Mouse (Mus musculus): ENCODE data around the gene Nrip1. TPM values are rescaled to one million over a fixed set of nuclear protein-coding genes. Genes with fewer than 3 reads are reported as not detected.
"Not testable (repeated sequence)": the region's sequence is repeated elsewhere in the genome, so short reads cannot be mapped to it uniquely, and the experiment has no call there.

Gene Nrip1
- 10 to 100 TPM; 23.4 to 27.3 TPM for total RNA-seq (2021)

DNA sequence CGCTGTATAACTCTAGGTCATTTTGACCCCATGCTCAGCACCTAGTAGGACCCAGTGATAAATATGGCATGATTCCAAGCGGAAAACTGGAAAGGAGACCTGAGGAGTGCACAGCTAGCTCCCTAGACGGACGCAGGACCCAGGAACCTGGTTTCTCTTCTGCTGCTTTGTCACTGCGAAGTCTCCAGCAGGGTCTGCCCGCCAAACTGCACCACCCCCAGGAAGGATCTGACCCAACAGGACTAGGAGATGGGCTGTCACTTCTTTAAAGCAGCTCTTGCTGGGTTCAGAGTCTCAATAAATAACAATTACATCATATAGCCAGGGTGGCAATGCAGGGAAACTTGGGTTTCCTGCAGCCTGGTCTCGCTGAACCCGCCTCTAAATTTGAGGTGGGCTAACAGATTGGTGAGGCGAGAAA is at the start of gene Nrip1:
Gene Nrip1, minus strand, starts transcription at position 157 of the 421 bp plus-strand sequence.
- DNase-seq (ENCODE audit: low spot score): peak; percentile 44
- intact Hi-C loops (cut with DNase I): loop anchor here (5.0 to 10.0 kb wide), 8 partner anchors 59 to 641 kb away; partner anchors contain the start of genes Hspa13 and Usp25

DNA sequence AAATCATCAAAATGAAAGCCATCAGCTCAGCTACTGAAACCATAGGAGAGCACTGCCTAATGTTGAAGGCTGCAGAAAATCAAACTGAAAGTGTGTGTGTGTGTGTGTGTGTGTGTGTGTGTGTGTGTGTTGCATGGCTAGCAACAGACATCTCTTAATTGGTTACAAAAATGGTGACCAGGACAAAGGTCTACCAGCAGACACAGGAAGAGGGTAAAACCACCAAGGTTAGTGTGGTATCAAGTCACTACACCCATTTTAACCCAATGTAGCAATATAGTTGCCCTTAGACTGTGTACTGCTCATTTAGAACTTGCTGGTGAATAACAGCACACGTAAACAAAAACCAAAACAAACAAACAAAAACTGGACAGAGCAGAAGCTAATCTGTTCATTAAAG is 48.9 kb upstream of the Nrip1 start:
- intact Hi-C loops (cut with DNase I): no loop called here

DNA sequence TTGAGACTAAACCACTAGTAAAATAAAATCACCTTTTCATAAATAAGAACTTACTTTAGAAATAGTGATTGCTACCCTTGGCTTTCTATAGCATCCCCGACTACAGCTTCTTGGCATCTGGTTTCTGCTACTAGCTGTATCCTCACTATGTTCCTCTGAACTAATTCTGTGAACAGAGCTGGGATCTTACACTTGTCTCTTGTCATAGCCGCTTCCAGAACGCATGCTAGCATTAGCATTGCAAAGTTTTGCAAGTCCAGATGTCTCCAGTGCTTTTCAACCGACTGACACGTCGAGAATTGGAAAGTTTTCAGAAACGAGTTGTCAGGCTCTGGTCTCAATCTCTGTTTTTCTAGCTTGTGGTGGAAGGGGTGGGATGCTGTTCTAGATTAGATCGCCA is 46.2 kb upstream of the Nrip1 start:
- intact Hi-C loops (cut with DNase I): no loop called here

More for the DNA sequence above, 48.9 kb upstream of the Nrip1 start:
- no peak for DNase-seq (ENCODE audit: low spot score)

DNA sequence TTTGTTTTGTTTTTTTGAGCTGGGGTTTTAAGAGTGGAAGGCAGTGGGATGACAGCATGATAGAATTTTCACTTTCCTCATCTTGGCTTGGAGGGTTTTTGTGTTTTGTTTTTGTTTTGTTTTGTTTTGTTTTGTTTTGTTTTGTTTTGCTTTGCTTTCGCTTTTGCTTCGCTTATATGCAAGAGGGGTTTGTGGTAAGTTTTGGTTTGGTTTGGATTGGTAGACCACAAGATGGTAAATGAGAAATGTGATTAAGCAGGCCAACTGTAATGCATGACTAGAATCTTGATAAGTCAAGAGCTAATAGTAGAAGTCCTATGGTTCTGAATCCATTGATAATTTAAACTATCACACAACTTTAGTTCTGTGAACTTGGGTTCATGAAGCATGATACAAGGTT is 42.9 kb upstream of the Nrip1 start:
- no peak for DNase-seq (ENCODE audit: low spot score)
- intact Hi-C loops (cut with DNase I): no loop called here

More for the DNA sequence above, 46.2 kb upstream of the Nrip1 start:
- no peak for DNase-seq (ENCODE audit: low spot score)

DNA sequence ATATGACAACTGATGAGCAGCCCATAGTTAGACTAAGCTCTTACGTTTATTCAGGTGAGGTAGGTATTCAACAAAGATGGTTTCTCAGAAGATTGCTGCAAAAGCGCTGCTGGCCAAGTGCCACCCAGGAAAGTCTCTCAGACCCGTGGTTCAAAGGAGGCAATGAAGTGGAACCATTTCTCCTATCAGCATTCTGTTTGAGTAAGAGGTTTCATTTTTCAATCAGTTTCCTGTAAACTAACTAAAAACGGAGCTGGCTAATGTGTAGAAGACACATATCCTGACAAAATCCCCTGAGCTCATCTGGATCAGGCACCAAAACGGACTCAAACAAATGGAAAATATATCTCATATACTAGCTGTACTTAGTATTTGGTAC is 42.4 kb upstream of the Nrip1 start:
- intact Hi-C loops (cut with DNase I): no loop called here
- no peak for DNase-seq (ENCODE audit: low spot score)

DNA sequence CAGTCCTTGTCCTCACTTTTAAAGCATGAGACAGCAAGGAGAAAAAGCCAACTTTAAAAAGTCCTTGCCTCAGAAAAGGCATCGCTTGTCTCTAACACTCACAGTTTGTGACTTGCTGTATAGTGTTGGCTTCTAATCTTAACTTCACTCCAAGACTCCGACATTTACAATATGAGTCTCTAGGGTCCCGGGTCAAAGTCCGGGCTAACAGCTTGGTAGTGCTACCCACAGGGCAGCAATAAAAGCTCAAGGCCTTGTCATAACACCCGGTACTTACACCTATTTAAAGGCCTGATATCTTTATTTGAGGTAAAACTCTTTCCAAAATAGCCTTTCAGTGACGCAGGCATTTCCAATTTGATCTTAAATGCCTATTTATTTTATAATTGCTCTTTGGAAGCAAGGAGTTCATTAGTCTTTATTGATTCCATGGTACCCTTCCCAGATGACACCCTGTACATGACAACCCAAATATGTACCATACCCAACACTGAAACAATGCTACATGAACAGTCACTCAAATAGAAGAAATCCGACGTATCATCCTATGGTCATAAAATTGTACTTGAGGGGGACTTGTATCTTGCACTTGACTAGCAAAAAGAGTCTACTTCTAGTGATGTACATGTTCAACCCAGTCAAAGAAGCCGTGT is 41.9 kb upstream of the Nrip1 start:
- intact Hi-C loops (cut with DNase I): no loop called here
- DNase-seq (ENCODE audit: low spot score): no peak

DNA sequence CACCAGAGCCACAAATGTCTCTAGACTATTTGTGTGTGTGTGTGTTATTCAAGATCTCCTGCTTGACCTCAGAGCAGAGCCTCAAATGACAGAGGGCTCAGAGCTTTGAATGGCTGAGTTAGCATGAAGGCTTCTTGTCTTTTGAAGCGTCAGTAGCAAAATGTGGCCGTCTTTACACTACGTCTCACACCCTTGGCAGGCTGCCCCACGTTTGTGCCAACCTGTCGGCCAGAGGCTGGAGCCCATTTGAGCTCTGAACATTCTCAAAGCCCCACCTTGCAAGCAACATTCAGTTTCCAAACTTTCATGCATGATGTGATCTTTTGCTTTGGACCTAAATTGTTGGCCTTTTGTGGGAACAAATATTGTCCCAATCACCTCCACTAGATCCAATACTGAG is 40.9 kb upstream of the Nrip1 start:
- no peak for DNase-seq (ENCODE audit: low spot score)
- intact Hi-C loops (cut with DNase I): no loop called here

DNA sequence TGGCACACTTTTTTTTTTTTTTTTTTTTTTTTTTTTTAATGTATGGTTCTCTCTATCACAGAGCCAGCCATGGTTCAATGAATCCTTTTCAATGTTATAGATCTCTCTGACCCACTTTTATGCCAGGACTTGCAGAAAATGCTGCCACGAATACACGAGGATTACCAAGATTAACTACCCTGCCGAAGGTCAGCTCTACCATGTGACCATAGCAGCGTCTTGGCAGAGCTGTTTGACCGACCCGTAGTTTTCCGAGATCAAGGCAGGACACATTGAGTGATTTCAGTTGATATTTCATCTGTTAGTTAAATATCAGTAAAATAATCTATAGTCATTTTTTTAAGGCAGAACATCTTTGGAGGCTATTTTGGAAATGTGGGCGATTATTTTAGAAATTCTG is 40.0 kb upstream of the Nrip1 start:
- DNase-seq (ENCODE audit: low spot score): no peak
- intact Hi-C loops (cut with DNase I): no loop called here

DNA sequence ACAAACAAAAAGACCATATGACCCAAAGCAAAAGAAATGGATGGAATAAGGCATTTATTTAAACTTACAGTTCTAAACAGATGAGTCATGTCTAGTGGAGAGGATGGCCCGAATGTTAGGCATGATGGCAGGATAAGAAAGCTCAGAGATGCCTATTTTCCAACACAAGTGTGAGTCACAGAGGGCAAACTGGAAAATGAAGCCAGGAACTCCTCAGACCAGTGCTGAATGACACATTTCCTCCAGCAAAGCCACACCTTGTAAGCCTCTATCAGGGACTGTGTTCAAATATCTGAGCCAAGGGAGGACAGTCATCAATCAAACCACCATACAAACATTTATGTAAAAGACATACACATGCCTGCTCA is 35.7 kb upstream of the Nrip1 start:
- DNase-seq (ENCODE audit: low spot score): no peak
- intact Hi-C loops (cut with DNase I): no loop called here

DNA sequence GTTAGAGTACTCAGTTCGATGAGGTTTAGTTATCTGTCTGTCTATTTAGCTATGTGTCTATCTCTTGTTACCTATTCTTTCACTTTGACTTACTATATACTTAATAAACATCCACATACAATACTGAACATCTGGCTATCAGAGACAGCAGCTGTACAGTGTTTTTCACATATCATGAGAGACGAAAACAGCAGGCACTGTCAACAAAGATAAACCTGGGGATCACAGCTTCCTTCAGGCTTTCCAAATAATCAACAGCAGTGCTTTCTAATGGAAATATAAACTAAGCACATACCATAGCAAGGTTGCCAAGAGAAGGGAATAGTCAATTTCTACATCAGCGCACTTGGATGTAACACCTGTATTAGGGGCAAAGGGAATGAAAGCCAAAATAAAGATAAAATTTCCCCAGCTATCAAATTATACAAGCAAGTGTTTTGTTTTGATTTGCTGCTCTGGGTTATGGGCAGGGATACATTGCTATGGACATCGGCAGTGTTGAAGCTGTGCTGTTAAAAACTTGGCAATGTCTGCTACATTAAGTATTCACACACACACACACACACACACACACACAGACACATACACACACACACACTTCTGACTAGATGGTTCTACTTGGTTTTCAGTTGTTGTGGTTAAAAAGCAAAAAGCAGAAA is 35.2 kb upstream of the Nrip1 start:
- intact Hi-C loops (cut with DNase I): no loop called here
- DNase-seq (ENCODE audit: low spot score): no peak

DNA sequence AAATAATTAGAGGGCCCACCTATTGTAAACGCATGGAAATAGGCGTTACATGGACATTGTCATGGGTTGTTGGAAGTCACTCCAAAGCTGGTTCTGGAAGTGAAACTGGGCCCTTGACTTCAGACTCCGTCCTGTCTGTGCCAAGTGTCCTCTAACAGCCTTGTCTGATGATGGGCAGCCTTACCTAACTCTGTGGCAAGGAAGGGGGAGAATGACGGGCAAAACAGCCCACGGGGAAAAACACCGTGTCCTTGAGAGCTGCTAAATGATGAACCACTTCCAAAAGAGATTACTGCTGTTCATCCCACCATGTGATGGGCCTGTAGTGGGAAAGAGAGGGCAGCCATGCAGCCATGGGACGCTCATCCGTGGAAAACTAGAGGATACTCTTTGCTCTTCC is 34.6 kb upstream of the Nrip1 start:
- no peak for DNase-seq (ENCODE audit: low spot score)
- intact Hi-C loops (cut with DNase I): no loop called here

DNA sequence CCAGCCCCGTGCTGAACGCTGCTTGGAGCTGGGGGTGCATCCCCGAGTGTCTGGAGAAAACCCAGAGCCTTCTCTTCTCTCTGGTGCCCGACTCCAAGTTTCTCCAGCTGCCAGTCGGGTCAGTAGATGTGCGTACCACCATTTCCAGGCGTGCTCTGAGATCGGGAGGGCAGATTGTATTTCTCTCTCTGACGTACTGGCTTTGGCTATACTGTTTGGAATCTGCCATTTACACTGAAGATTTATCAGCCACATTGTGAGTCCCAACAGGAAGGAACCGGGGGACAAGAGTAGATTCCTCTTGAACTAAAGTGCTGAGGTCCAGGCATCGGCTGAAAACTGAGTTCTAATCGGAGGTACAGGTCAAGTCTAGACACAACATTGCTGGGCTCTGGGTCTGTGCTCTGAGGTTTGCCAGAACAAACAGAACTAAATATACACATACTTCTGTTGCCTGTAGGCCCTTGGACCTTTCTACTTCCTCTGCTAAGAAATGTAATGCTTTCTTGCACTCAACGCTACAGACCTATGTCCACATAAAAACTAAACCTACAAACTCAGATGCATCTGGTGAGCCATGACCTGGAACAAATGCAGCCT is 33.8 kb upstream of the Nrip1 start:
- intact Hi-C loops (cut with DNase I): no loop called here
- no peak for DNase-seq (ENCODE audit: low spot score)

DNA sequence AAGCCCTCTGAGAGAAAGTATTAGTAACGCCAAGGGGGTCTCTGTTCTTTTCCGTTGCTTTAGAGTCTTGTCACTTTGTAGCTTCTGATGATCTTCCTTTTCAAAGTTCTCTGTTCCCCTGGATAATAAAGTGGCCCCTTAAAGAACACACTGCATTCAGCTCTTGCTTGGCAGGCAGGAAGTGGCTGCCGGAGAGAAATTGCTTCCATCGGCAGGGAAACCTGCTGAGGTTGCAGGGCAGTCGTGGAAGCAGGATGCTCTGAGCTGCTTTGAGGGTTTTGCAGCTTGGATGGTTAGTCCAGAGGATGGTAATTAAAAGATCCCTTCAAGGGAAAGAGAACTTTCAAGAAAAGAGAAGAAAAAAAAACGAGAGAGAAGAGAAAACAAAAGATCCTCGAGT is 33.3 kb upstream of the Nrip1 start:
- intact Hi-C loops (cut with DNase I): no loop called here
- DNase-seq (ENCODE audit: low spot score): no peak

DNA sequence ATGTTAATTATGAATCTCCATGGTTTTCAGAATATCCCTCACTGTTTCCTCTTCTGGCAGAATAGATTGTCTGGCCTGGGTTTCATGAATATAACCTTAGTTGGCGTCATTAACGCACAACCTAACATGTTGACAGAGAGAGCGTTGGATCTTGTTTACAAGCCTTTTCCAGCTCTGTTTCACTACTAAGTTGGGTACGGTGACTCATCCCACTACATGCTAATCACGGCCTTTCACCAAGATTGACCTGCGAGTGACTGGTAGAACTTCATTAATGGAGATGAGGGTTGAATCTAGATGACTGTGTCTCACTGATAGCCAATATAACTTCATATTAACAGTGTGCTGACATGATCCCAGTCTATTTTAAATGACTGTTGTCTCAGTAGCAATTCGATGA is 32.7 kb upstream of the Nrip1 start:
- intact Hi-C loops (cut with DNase I): no loop called here
- DNase-seq (ENCODE audit: low spot score): no peak

DNA sequence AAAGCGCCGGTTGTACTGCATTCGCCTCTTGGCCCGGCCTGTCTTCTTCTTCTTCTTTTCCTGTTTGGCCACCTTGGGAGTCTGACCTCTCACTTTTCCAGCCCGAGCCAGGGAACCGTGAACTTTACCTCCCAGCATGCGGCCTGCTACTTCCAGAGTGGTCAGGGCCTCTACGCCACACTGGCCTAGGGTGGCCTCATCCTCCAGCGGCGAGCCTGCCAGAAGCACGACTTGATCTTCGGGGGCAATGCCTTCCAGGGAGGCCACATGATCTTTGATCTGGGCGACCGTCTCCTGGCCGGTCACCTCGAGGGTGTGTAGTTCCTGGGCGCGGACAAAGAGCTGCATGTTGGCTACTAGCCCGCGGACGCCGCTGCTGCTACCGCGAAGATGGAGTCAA is 29.7 kb upstream of the Nrip1 start:
- intact Hi-C loops (cut with DNase I); DNase-seq (ENCODE audit: low spot score): not testable (repeated sequence)

DNA sequence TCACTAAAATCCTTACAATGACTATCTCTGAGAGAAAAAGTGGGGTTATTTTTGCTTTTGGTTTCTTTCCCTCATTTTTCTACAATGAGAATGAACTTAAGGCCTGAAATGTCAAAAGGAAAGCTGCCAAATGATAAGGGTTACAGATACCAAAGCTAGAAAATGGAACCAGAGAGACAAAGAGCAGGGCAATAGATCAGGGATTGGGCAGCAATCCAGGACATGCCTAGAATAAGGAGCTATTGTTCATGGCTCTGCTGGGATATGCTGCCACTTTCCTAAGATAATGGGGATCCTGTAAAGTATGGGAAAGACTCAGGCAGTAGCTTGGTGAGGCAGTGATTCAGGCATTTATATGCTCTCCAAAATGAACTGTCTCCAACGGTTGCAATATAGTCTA is 22.9 kb upstream of the Nrip1 start:
- no peak for DNase-seq (ENCODE audit: low spot score)
- intact Hi-C loops (cut with DNase I): no loop called here

DNA sequence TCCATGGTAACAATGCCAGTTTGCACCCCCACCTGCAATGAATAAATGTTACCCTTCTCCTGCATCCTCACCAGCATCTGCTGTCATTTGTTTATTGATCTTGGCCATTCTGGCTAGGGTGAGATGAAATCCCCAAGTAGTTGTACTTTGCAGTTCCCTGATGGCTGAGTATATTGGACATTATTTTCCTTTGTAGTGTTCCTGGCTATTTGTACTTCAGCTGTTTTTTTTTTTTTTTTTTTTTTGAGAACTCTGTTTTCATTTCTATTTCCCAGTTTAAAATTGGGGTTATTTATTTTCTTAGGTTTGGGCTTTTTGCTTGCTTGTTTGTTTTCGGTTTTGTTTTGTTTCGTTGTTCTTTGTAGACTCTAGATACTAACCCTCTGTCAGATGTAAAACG is 19.6 kb upstream of the Nrip1 start:
- intact Hi-C loops (cut with DNase I): no loop called here
- no peak for DNase-seq (ENCODE audit: low spot score)

DNA sequence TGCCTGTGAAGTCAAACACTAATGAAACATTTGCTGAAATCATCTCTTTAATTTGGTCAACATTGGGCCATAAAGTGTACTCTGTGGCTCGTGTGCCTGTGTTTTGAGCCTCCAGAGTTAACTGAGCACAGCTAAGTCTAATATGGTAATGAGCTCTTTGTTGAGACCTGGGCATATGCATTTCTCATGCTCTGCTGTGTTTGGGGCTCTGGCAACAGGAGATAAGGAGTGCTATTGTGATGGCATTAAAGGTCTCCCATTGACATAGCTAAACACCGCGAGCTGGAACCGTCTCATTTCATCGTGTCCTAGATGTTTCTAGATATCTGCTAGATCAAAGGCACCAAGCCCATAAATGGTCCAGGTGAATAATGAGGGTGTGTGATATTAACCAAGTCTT is 12.9 kb upstream of the Nrip1 start:
- intact Hi-C loops (cut with DNase I): no loop called here
- DNase-seq (ENCODE audit: low spot score): no peak

DNA sequence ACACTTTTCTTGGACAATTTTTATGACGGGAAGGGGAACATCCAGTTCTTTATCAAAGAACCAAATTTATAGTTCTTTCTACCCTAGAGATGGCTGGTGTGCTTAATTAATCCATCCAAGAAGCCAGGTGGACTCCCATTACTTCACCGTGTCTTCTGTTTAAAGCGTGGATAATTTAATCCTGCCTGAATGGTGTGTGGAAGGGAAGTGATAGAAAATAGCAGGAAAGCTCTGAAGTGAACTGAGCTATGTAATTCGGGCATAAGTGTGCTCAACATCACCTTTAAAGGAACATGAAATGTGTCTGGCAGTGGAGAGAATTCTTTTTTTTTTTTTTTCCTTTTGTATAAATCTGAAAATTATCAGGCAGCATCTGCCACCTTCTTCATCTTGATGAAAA is 12.4 kb upstream of the Nrip1 start:
- no peak for DNase-seq (ENCODE audit: low spot score)
- intact Hi-C loops (cut with DNase I): no loop called here

DNA sequence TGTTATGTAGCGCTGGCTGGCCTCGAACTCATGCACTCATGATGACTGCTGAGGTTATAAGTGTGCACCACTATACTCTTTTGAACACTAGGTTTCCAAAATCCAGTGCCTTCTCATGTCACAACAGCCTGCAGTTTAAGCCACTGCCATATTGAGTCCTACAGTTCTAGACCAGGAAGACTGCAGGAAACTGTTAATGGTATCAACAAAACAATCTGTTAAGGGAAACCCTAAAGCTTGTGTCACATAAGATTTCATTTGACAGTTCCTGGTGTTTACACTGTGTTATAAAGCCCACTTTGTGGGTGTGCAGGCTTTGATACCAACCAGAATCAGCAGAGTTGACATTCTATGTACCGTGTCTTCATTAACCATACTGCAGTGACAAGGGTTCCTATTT is 3.6 kb upstream of the Nrip1 start:
- intact Hi-C loops (cut with DNase I): loop anchor here (10.0 kb wide), 3 partner anchors 388 to 638 kb away; partner anchors contain the start of genes Hspa13 and Usp25
- DNase-seq (ENCODE audit: low spot score): no peak

DNA sequence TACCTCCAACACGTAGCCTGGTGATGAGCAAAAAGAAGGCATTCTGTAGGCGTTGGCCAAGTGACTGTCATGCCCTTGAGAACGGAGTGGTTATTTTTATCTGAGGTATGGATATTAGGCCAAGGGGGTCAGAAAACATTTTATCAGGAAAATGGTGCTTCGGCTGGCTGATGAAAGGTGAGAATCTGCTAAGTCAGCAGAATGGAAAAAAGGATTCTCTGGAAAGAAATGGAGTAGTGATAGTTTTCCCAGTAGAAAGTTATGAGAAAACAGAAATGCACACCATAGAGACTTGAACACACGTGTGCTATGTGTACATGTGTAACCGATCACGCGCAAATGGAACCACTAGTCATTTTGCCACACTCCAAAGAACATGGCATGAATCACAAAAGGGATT is 3.0 kb upstream of the Nrip1 start:
- intact Hi-C loops (cut with DNase I): loop anchor here (10.0 kb wide), 3 partner anchors 388 to 638 kb away; partner anchors contain the start of genes Hspa13 and Usp25

More for the DNA sequence above, 3.0 kb upstream of the Nrip1 start:
- DNase-seq (ENCODE audit: low spot score): no peak

Data from heart, postnatal 25 days (tissue).